Mouse (Mus musculus) ES-Bruce4 (cell line): ENCODE results near the gene Lnpep.

ENCODE experiments used
- EP300 ChIP-seq: IDR thresholded peaks from 2 replicates; pipeline ENCODE4 v1.6.1; 2011; ENCODE audit warnings: low read depth, low read length; ENCODE audit not compliant: insufficient read depth
- POLR2A ChIP-seq: IDR thresholded peaks from one replicate; pipeline ENCODE4 v1.8.1; 2011; ENCODE audit warnings: low read length; ENCODE audit not compliant: insufficient read depth

DNA sequence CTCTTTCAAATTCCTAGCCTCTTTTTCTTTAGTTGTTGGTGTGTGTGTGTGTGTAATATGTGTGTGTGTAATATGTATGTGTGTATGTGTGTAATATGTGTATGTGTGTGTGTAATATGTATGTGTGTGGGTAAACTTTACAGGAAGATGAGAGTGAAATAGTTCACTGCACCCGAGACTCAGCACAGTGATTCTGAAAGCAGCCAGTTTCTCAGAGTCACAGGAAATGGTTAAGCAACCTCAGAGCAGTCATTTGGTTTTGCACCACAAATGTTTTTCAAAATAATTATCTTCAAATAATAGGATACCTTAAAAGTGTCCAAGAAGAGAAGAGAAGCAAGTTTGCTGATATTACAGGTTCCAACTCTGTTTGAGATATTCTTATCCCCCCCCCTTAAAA, 24.8 kb downstream of the Lnpep start:
- no peak for TF ChIP-seq POLR2A
- TF ChIP-seq EP300, result no peak
